Mouse (Mus musculus) liver, adult 2 months (tissue): ENCODE measurements at regions not wholly inside any gene's neighbourhood (a gene's known extent, or its start where the extent isn't known, plus 50 kb on each side); places are given as distances from the start of the nearest gene placed in this dataset.
A peak's percentile ranks its signal among the peaks of the same experiment; 100 is the strongest.

Experiments
- DNase-seq: peaks from one replicate; pipeline ENCODE4 v3.0.0-alpha.2; 2011; ENCODE audit warnings: low read depth, low spot score; ENCODE audit errors: extremely low read depth
- H3K27ac ChIP-seq: fragments of 200-500 bp; replicated peaks from 2 replicates; pipeline ENCODE4 v1.5.1; 2012; ENCODE audit warnings: low read depth, mild to moderate bottlenecking, control low read depth, inconsistent platforms, low read length; ENCODE audit not compliant: insufficient read depth
- H3K27me3 ChIP-seq: fragments of 200-500 bp; 2 replicates; pipeline ENCODE4 v1.6.1; 2012; ENCODE audit warnings: mild to moderate bottlenecking, moderate library complexity, low read length, inconsistent platforms; ENCODE audit not compliant: control insufficient read depth, insufficient read depth
- H3K36me3 ChIP-seq: fragments of 200-500 bp; 2 replicates; pipeline ENCODE4 v1.6.1; 2012; ENCODE audit warnings: low read length, inconsistent platforms; ENCODE audit not compliant: control insufficient read depth, insufficient read depth
- H3K4me1 ChIP-seq: fragments of 200-500 bp; 2 replicates; pipeline ENCODE4 v1.6.1; 2011; ENCODE audit warnings: low read length; ENCODE audit not compliant: control insufficient read depth, insufficient read depth
- H3K4me3 ChIP-seq: fragments of 200-500 bp; 2 replicates; pipeline ENCODE4 v1.5.1; 2011; ENCODE audit warnings: low read depth, mild to moderate bottlenecking, control low read depth, low read length, moderate library complexity; ENCODE audit not compliant: insufficient read depth
- H3K79me2 ChIP-seq: fragments of 200-500 bp; 2 replicates; pipeline ENCODE4 v1.6.1; 2012; ENCODE audit warnings: inconsistent platforms, mild to moderate bottlenecking, low read length, moderate library complexity; ENCODE audit not compliant: control insufficient read depth, insufficient read depth
- H3K9ac ChIP-seq: fragments of 200-500 bp; 2 replicates; pipeline ENCODE4 v1.6.1; 2012; ENCODE audit warnings: low read depth, mild to moderate bottlenecking, control low read depth, inconsistent platforms, low read length
- CTCF ChIP-seq: fragments of 200-500 bp; IDR thresholded peaks from 2 replicates; pipeline ENCODE4 v1.5.1; 2011; ENCODE audit warnings: low read depth, low read length, control low read depth
- POLR2A ChIP-seq: fragments of 200-500 bp; IDR thresholded peaks from 2 replicates; pipeline ENCODE4 v1.6.1; 2011; ENCODE audit warnings: low read length, control low read depth; ENCODE audit not compliant: insufficient read depth; ENCODE audit errors: extremely low read depth
- WGBS: fragments of 180-500 bp; shearing (Covaris S2); methylation state at CpG from one replicate; pipeline ENCODE4 v1.1.7; 2018; 5-methylcytosine and 5-hydroxymethylcytosine counted together

DNA sequence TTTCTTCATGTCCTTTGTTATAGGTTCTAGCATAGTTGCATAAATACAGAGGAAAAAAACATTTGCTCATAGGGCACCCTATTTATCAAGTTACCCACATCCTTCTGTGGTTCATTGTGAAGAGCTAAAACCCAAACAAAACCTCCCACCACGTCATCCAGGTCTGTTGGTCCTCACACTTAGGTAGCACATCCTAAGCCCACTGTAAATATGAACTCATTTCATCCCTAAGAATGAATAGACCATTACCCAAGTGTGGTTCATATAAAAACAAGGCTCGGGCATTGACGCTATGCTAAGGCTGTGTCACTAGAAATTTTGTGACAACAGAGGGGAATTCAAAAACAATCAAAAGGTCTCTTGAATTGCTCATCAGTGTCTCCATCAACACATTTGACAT, 156.4 kb upstream of the Tnfaip3 start:
- H3K4me3 ChIP-seq, result no peak overlapping the region
- WGBS, result 81% methylated on average over 3 of the region's 3 CpGs
- no peaks in the 10 kb centered on the region for H3K27me3 ChIP-seq
- H3K4me1 ChIP-seq, result no peaks in the 10 kb centered on the region
- DNase-seq, result no peak
- no peak overlapping the region for H3K27ac ChIP-seq
- no peaks in the 10 kb centered on the region for H3K79me2 ChIP-seq
- no peak overlapping the region for H3K9ac ChIP-seq
- no peaks in the 10 kb centered on the region for H3K36me3 ChIP-seq
- TF ChIP-seq POLR2A, result no peak
- no peak for TF ChIP-seq CTCF

GRCm38 (mm10) chr10:19170596-19170995, 155.1 kb upstream of the Tnfaip3 start:
- no peak overlapping the region for H3K27ac ChIP-seq
- no peak overlapping the region for H3K4me3 ChIP-seq
- peak; percentile 40 for DNase-seq
- no peak overlapping the region for H3K9ac ChIP-seq
- no peaks in the 10 kb centered on the region for H3K4me1 ChIP-seq
- H3K79me2 ChIP-seq, result no peaks in the 10 kb centered on the region
- WGBS, result 76% methylated on average over 4 of the region's 4 CpGs
- H3K36me3 ChIP-seq, result no peaks in the 10 kb centered on the region
- no peaks in the 10 kb centered on the region for H3K27me3 ChIP-seq
- TF ChIP-seq CTCF (no peak), POLR2A (no peak)

- no peaks in the 10 kb centered on the region for H3K4me1 ChIP-seq
- H3K36me3 ChIP-seq, result no peaks in the 10 kb centered on the region
- no peaks in the 10 kb centered on the region for H3K79me2 ChIP-seq
- no peaks in the 10 kb centered on the region for H3K27me3 ChIP-seq
- no peak overlapping the region for H3K27ac ChIP-seq
- H3K4me3 ChIP-seq, result no peak overlapping the region
- no peak for TF ChIP-seq CTCF
- TF ChIP-seq POLR2A, result no peak
- WGBS, result 82% methylated on average over 2 of the region's 2 CpGs
- no peak for DNase-seq
- H3K9ac ChIP-seq, result no peak overlapping the region
These were observed 153.8 kb upstream of the Tnfaip3 start for GRCm38 (mm10) chr10:19169272-19169671.

GRCm38 (mm10) chr10:19168362-19168761, 152.9 kb upstream of the Tnfaip3 start:
- WGBS, result 93% methylated on average over 5 of the region's 5 CpGs
- no peaks in the 10 kb centered on the region for H3K27me3 ChIP-seq
- TF ChIP-seq CTCF, result no peak
- TF ChIP-seq POLR2A, result no peak
- no peaks in the 10 kb centered on the region for H3K36me3 ChIP-seq
- DNase-seq, result no peak
- H3K9ac ChIP-seq, result no peak overlapping the region
- no peak overlapping the region for H3K27ac ChIP-seq
- no peaks in the 10 kb centered on the region for H3K79me2 ChIP-seq
- no peak overlapping the region for H3K4me3 ChIP-seq
- no peaks in the 10 kb centered on the region for H3K4me1 ChIP-seq

DNA sequence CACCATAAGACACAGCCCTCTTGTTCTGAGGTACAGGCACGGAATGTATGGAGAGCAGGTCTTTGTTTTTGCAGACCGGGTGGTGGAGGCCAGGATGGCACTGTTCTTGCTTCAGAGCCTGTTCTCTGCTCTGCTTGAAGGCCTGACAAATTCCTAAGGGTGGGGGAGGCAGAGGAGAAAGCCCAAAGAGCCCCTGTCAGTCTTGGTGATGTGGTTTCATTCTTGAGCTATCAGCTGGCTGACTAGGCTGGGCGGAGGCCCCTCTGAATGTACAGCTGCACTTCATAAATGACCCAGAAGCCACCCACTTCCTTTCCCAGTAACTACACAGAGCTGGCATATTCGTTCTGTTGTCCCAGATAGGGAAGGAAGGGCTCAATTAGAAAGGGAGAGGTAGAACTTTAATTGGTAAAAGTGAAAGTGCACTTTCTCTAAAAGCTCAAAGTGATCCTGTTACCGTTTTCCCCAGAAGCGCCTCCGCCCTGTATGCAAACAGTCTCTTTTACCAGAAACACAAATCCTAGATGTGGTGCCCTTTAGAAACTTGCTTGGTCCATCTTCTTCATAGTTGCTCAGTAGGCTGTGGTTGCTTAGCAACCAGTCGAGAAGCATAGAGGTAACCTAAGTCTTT, 152.3 kb upstream of the Tnfaip3 start:
- H3K27me3 ChIP-seq, result no peaks in the 10 kb centered on the region
- no peak overlapping the region for H3K4me3 ChIP-seq
- no peak overlapping the region for H3K9ac ChIP-seq
- DNase-seq, result no peak
- TF ChIP-seq CTCF, result no peak
- no peak for TF ChIP-seq POLR2A
- H3K27ac ChIP-seq, result no peak overlapping the region
- H3K79me2 ChIP-seq, result no peaks in the 10 kb centered on the region
- 43% methylated on average over 8 of the region's 8 CpGs for WGBS
- no peaks in the 10 kb centered on the region for H3K4me1 ChIP-seq
- no peaks in the 10 kb centered on the region for H3K36me3 ChIP-seq

- no peak overlapping the region for H3K27ac ChIP-seq
- no peak overlapping the region for H3K4me3 ChIP-seq
- H3K36me3 ChIP-seq, result no peaks in the 10 kb centered on the region
- no peaks in the 10 kb centered on the region for H3K79me2 ChIP-seq
- 86% methylated on average over 7 of the region's 7 CpGs for WGBS
- H3K9ac ChIP-seq, result no peak overlapping the region
- H3K4me1 ChIP-seq, result no peaks in the 10 kb centered on the region
- no peaks in the 10 kb centered on the region for H3K27me3 ChIP-seq
- DNase-seq, result no peak
- TF ChIP-seq POLR2A (no peak), CTCF (no peak)
These were observed 151.6 kb upstream of the Tnfaip3 start for GRCm38 (mm10) chr10:19167101-19167500.
